Mouse (Mus musculus) E14TG2a.4 (cell line): ENCODE data around the gene Tmco3.
"Not testable (repeated sequence)": the region's sequence is repeated elsewhere in the genome, so short reads cannot be mapped to it uniquely, and the experiment has no call there.

Experiments
- H3K27me3 ChIP-seq: 2 replicates; pipeline ENCODE4 v1.6.1; 2014; ENCODE audit warnings: low read length, control low read depth; ENCODE audit not compliant: insufficient read depth
- H3K36me3 ChIP-seq: 2 replicates; pipeline ENCODE4 v1.6.1; 2014; ENCODE audit warnings: low read length, control low read depth; ENCODE audit not compliant: insufficient read depth
- H3K4me1 ChIP-seq: replicated peaks from 2 replicates; pipeline ENCODE4 v1.6.1; 2014; ENCODE audit warnings: low read depth, low read length, control low read depth
- H3K4me3 ChIP-seq: replicated peaks from 2 replicates; pipeline ENCODE4 v1.5.1; 2014; ENCODE audit warnings: mild to moderate bottlenecking, low read length
- H3K9me3 ChIP-seq: 2 replicates; pipeline ENCODE4 v1.6.1; 2014; ENCODE audit warnings: low read length, control low read depth
- CTCF ChIP-seq: conservative IDR thresholded peaks from 2 replicates; pipeline ENCODE4 v1.5.1; 2014; ENCODE audit warnings: low read length
- NANOG ChIP-seq: IDR thresholded peaks from 2 replicates; pipeline ENCODE4 v1.6.1; 2014; ENCODE audit warnings: borderline replicate concordance, low read length, mixed read lengths
- POU5F1 ChIP-seq: IDR thresholded peaks from 2 replicates; pipeline ENCODE4 v1.6.1; 2014; ENCODE audit warnings: low read length, borderline replicate concordance

Tmco3 gene

GRCm38 (mm10) chr8:13316671-13317070 is 28.7 kb downstream of the Tmco3 start:
- TF ChIP-seq CTCF (no peak), POU5F1 (no peak), NANOG (no peak)
- H3K36me3 ChIP-seq = no peaks in the 10 kb centered on the region; the same call in 1 of the 2 replicates
- peak overlapping the region; percentile 50 for H3K4me3 ChIP-seq

GRCm38 (mm10) chr8:13326598-13326997 is 38.6 kb downstream of the Tmco3 start:
- Histone ChIP-seq H3K4me3 (no peak overlapping the region), H3K4me1 (no peaks in the 10 kb centered on the region), H3K36me3 (no peaks in the 10 kb centered on the region), H3K9me3 (no peaks in the 10 kb centered on the region), H3K27me3 (no peaks in the 10 kb centered on the region)
- no peak for TF ChIP-seq NANOG
- peak; percentile 55 for TF ChIP-seq CTCF

More at GRCm38 (mm10) chr8:13316671-13317070, 28.7 kb downstream of the Tmco3 start:
- Histone ChIP-seq H3K4me1 (peaks cover 16% of the 10 kb centered on the region), H3K9me3 (no peaks in the 10 kb centered on the region), H3K27me3 (peaks cover 9% of the 10 kb centered on the region; the same call in 1 of the 2 replicates)

GRCm38 (mm10) chr8:13334671-13335070 is 46.7 kb downstream of the Tmco3 start:
- peaks cover 33% of the 10 kb centered on the region for H3K4me1 ChIP-seq
- no peaks in the 10 kb centered on the region for H3K36me3 ChIP-seq
- TF ChIP-seq NANOG = no peak
- TF ChIP-seq CTCF = peak; percentile 59
- no peak overlapping the region for H3K4me3 ChIP-seq
- peaks cover 27% of the 10 kb centered on the region for H3K27me3 ChIP-seq
- H3K9me3 ChIP-seq = no peaks in the 10 kb centered on the region

- peaks cover 52% of the 10 kb centered on the region for H3K4me1 ChIP-seq
- not testable (repeated sequence) for H3K4me3 ChIP-seq, H3K9me3 ChIP-seq
- peaks cover 27% of the 10 kb centered on the region for H3K27me3 ChIP-seq
- peaks cover 23% of the 10 kb centered on the region for H3K36me3 ChIP-seq
These were observed 49.3 kb downstream of the Tmco3 start for GRCm38 (mm10) chr8:13337245-13337644.

GRCm38 (mm10) chr8:13337678-13338077 is 49.7 kb downstream of the Tmco3 start:
- TF ChIP-seq CTCF (no peak), NANOG (no peak), POU5F1 (no peak)

GRCm38 (mm10) chr8:13338255-13338860 is 50.4 kb downstream of the Tmco3 start, which contains the start of gene Tfdp1:
TSS of gene Tfdp1 (plus strand) at chr8:13338751.
- no peaks in the 10 kb centered on the region for H3K9me3 ChIP-seq
- H3K36me3 ChIP-seq = peaks cover 34% of the 10 kb centered on the region
- TF ChIP-seq CTCF (no peak), NANOG (no peak), POU5F1 (no peak)
- H3K4me1 ChIP-seq = peaks cover 55% of the 10 kb centered on the region
- H3K4me3 ChIP-seq = peak within 1 kb of the TSS; percentile 90
- H3K27me3 ChIP-seq = peaks cover 27% of the 10 kb centered on the region

More at GRCm38 (mm10) chr8:13337678-13338077, 49.7 kb downstream of the Tmco3 start:
- Histone ChIP-seq H3K4me3 (peak overlapping the region; percentile 90), H3K4me1 (peaks cover 52% of the 10 kb centered on the region), H3K36me3 (peaks cover 28% of the 10 kb centered on the region), H3K9me3 (no peaks in the 10 kb centered on the region), H3K27me3 (peaks cover 27% of the 10 kb centered on the region)

- Histone ChIP-seq H3K4me1 (peaks cover 61% of the 10 kb centered on the region), H3K36me3 (peaks cover 42% of the 10 kb centered on the region)
- TF ChIP-seq CTCF (no peak), NANOG (no peak), POU5F1 (no peak)
These were observed 51.1 kb downstream of the Tmco3 start for GRCm38 (mm10) chr8:13338901-13339645.

GRCm38 (mm10) chr8:13339646-13339990 is 51.6 kb downstream of the Tmco3 start:
- H3K36me3 ChIP-seq = peaks cover 47% of the 10 kb centered on the region
- H3K9me3 ChIP-seq = no peaks in the 10 kb centered on the region
- H3K4me3 ChIP-seq = peak overlapping the region; percentile 90
- H3K4me1 ChIP-seq = peaks cover 61% of the 10 kb centered on the region
- H3K27me3 ChIP-seq = peaks cover 27% of the 10 kb centered on the region
- no peak for TF ChIP-seq POU5F1

More at GRCm38 (mm10) chr8:13338901-13339645, 51.1 kb downstream of the Tmco3 start:
- Histone ChIP-seq H3K9me3 (no peaks in the 10 kb centered on the region), H3K27me3 (peaks cover 27% of the 10 kb centered on the region), H3K4me3 (peak overlapping the region; percentile 90)

- Histone ChIP-seq H3K36me3 (peaks cover 57% of the 10 kb centered on the region), H3K4me1 (peaks cover 69% of the 10 kb centered on the region), H3K27me3 (peaks cover 23% of the 10 kb centered on the region), H3K9me3 (no peaks in the 10 kb centered on the region), H3K4me3 (peak overlapping the region; percentile 17; the same call in 1 of the 2 replicates)
- TF ChIP-seq NANOG (no peak), CTCF (no peak), POU5F1 (no peak)
These were observed 52.7 kb downstream of the Tmco3 start for GRCm38 (mm10) chr8:13340650-13341049.
